Mouse (Mus musculus) CH12.LX (cell line): Measurements from ENCODE around the gene Hist1h2be. TPM values are rescaled to one million over a fixed set of nuclear protein-coding genes. Genes with fewer than 3 reads are reported as not detected.
"Not testable (repeated sequence)": the region's sequence is repeated elsewhere in the genome, so short reads cannot be mapped to it uniquely, and the experiment has no call there.

ENCODE experiments used
- DNase-seq: peaks from one replicate; pipeline ENCODE4 v3.0.0-alpha.2; 2013; ENCODE audit errors: extremely low read depth
- H3K27ac ChIP-seq: 2 replicates; pipeline ENCODE4 v1.5.1; 2012; ENCODE audit warnings: low read depth, mild to moderate bottlenecking, control low read depth, moderate library complexity; ENCODE audit not compliant: insufficient read depth
- H3K27me3 ChIP-seq: replicated peaks from 2 replicates; pipeline ENCODE3; 2012; ENCODE audit warnings: inconsistent platforms
- H3K36me3 ChIP-seq, 2 experiments: replicated peaks in 1 of 2; 2 replicates each; pipeline versions ENCODE3 to v1.6.1; 2012; ENCODE audit warnings: inconsistent platforms in 1 of 2, low read length in 1 of 2, mild to moderate bottlenecking in 1 of 2, mixed read lengths in 1 of 2, moderate library complexity in 1 of 2; ENCODE audit not compliant: control insufficient read depth in 1 of 2, insufficient read depth in 1 of 2
- H3K4me1 ChIP-seq, 2 experiments: 2 replicates each; pipeline ENCODE4 v1.6.1; 2012; ENCODE audit warnings: inconsistent platforms in 1 of 2, moderate library complexity in 1 of 2; ENCODE audit not compliant: insufficient read depth in 2 of 2, control insufficient read depth in 1 of 2
- H3K4me2 ChIP-seq: 2 replicates; pipeline ENCODE4 v1.6.1; 2012; ENCODE audit warnings: low read depth, mild to moderate bottlenecking, control low read depth; ENCODE audit not compliant: poor library complexity, insufficient read depth, severe bottlenecking
- H3K4me3 ChIP-seq, 3 experiments: fragments of 150-350 bp in 1 of 3; sonication (generic) in 1 of 3; replicated peaks in 1 of 3; 2 replicates each; pipeline versions ENCODE3 to v1.5.1; 2011 to 2012; ENCODE audit warnings: low read depth in 2 of 3, low read length in 2 of 3, mild to moderate bottlenecking in 2 of 3, moderate library complexity in 2 of 3, control low read depth in 1 of 3, improper control_type of control experiment in 1 of 3, inconsistent platforms in 1 of 3, mixed read lengths in 1 of 3; ENCODE audit not compliant: poor library complexity in 1 of 3
- H3K79me2 ChIP-seq: replicated peaks from 2 replicates; pipeline ENCODE4 v1.6.1; 2012; ENCODE audit warnings: mild to moderate bottlenecking, moderate library complexity; ENCODE audit not compliant: control insufficient read depth, poor library complexity, insufficient read depth, severe bottlenecking; ENCODE audit errors: extremely low read depth
- H3K9ac ChIP-seq: 2 replicates; pipeline ENCODE4 v1.6.1; 2012; ENCODE audit warnings: low read depth, mild to moderate bottlenecking, control low read depth, moderate library complexity; ENCODE audit not compliant: insufficient read depth
- H3K9me3 ChIP-seq: replicated peaks from 2 replicates; pipeline ENCODE3; 2012; ENCODE audit warnings: low read length, inconsistent platforms, mixed read lengths
- CHD1 ChIP-seq: IDR thresholded peaks from 2 replicates; pipeline ENCODE4 v1.6.1; 2012; ENCODE audit warnings: low read depth, low read length, improper control_type of control experiment, inconsistent platforms
- E2F4 ChIP-seq: IDR thresholded peaks from 2 replicates; pipeline ENCODE4 v1.6.1; 2011; ENCODE audit warnings: low read depth, low read length, improper control_type of control experiment; ENCODE audit not compliant: insufficient replicate concordance
- HCFC1 ChIP-seq: IDR thresholded peaks from 2 replicates; pipeline ENCODE4 v1.6.1; 2012; ENCODE audit warnings: low read depth, mild to moderate bottlenecking, inconsistent platforms, low read length, improper control_type of control experiment
- JUN ChIP-seq: IDR thresholded peaks from 2 replicates; pipeline ENCODE4 v1.6.1; 2011; ENCODE audit warnings: low read depth, mild to moderate bottlenecking, low read length, improper control_type of control experiment, moderate library complexity; ENCODE audit not compliant: insufficient read depth
- KAT2A ChIP-seq: IDR thresholded peaks from 2 replicates; pipeline ENCODE4 v1.6.1; 2012; ENCODE audit warnings: low read length, improper control_type of control experiment, inconsistent platforms; ENCODE audit not compliant: insufficient replicate concordance
- MAX ChIP-seq: IDR thresholded peaks from 2 replicates; pipeline ENCODE4 v1.6.1; 2011; ENCODE audit warnings: low read length, improper control_type of control experiment
- MYC ChIP-seq: IDR thresholded peaks from 2 replicates; pipeline ENCODE4 v1.6.1; 2011; ENCODE audit warnings: low read depth, mild to moderate bottlenecking, improper control_type of control experiment, low read length
- NELFE ChIP-seq: IDR thresholded peaks from 2 replicates; pipeline ENCODE4 v1.6.1; 2011; ENCODE audit warnings: low read depth, low read length, improper control_type of control experiment
- POLR2A ChIP-seq: IDR thresholded peaks from 2 replicates; pipeline ENCODE4 v1.6.1; 2011; ENCODE audit warnings: low read depth, mild to moderate bottlenecking, improper control_type of control experiment, low read length
- POLR2AphosphoS2 ChIP-seq: IDR thresholded peaks from 2 replicates; pipeline ENCODE4 v1.6.1; 2011; ENCODE audit warnings: low read depth, low read length, improper control_type of control experiment
- RCOR1 ChIP-seq: conservative IDR thresholded peaks from 2 replicates; pipeline ENCODE4 v1.6.1; 2012; ENCODE audit warnings: low read depth, mild to moderate bottlenecking, inconsistent platforms, low read length, improper control_type of control experiment
- SIN3A ChIP-seq: IDR thresholded peaks from 2 replicates; pipeline ENCODE4 v1.6.1; 2012; ENCODE audit warnings: low read length, improper control_type of control experiment, inconsistent platforms
- UBTF ChIP-seq: IDR thresholded peaks from 2 replicates; pipeline ENCODE4 v1.6.1; 2012; ENCODE audit warnings: low read depth, mild to moderate bottlenecking, inconsistent platforms, low read length, improper control_type of control experiment, moderate library complexity
- ZMIZ1 ChIP-seq: IDR thresholded peaks from 2 replicates; pipeline ENCODE4 v1.6.1; 2012; ENCODE audit warnings: low read depth, mild to moderate bottlenecking, inconsistent platforms, low read length, improper control_type of control experiment
- dilution Hi-C: fragments of 300-500 bp; cut with MboI; formaldehyde crosslinking; loops from 2 replicates; pipeline ENCODE4 v1.14.3; 2020; ENCODE audit warnings: low sequenced_read_pairs; ENCODE audit not compliant: extremely low pct_unique_long_range_greater_than_20kb, extremely low pct_ligation_motif_present
- in situ Hi-C: fragments of 300-500 bp; cut with MboI; formaldehyde crosslinking; loops from 3 replicates; pipeline ENCODE4 v1.14.3; 2019; ENCODE audit warnings: low sequenced_read_pairs, low pct_ligation_motif_present, low pct_unique_long_range_greater_than_20kb, mixed read lengths
- polyA plus RNA-seq: library from polyadenylated mRNA; unstranded; fragments of >175 nt; gene quantifications from 2 replicates; pipeline ENCODE4 v1.2.1, GENCODE M21; 2012; ENCODE audit warnings: low read depth; ENCODE audit not compliant: insufficient read length
- total RNA-seq, 2 experiments: library from RNA; depleted of rRNA; stranded (reverse); fragments of 300-350 nt in 1 of 2; fragments of >200 nt in 1 of 2; gene quantifications; 2 replicates each; pipeline ENCODE4 v1.2.3; 2012 to 2014

The Hist1h2be gene
- total and polyA plus RNA-seq, 3 experiments = 0.70 to 282 (median 4.7) TPM

GRCm38 (mm10) chr13:23573034-23573897 lies 47.7 kb downstream of the Hist1h2be start:
- in situ Hi-C loops = loop anchor here (25.0 kb wide), 1 partner anchor 1836 kb away; the partner anchor contains the start of gene Hist1h4j
- dilution Hi-C loops, H3K9me3 ChIP-seq, H3K27me3 ChIP-seq, H3K79me2 ChIP-seq, H3K36me3 ChIP-seq: not testable (repeated sequence)
- DNase-seq = peak; percentile 54
- TF ChIP-seq SIN3A = 0 out of 2 replicates have a peak, but pooled peaks have one; percentile 31
- peak; percentile 77; the same call in 1 of the 2 replicates for TF ChIP-seq MYC
- peak; percentile 65 for TF ChIP-seq POLR2A
- TF ChIP-seq POLR2AphosphoS2 = peak; percentile 74; the same call in 1 of the 2 replicates
- TF ChIP-seq RCOR1 = peak; percentile 15; the same call in 1 of the 2 replicates
- peak; percentile 75; the same call in 1 of the 2 replicates for TF ChIP-seq UBTF
- TF ChIP-seq ZMIZ1 = peak; percentile 79; the same call in 1 of the 2 replicates
- TF ChIP-seq MAX = 0 out of 2 replicates have a peak, but pooled peaks have one; percentile 62
- Histone ChIP-seq H3K9ac (peak overlapping the region; percentile 91), H3K27ac (peak overlapping the region; percentile 93), H3K4me3 (peak overlapping the region; percentile 34 to 59 (median 39)), H3K4me2 (peak overlapping the region; percentile 78), H3K4me1 (peaks cover 0 to 15% of the 10 kb centered on the region in 2 experiments; a peak in 2 of 4 replicates)

DNA sequence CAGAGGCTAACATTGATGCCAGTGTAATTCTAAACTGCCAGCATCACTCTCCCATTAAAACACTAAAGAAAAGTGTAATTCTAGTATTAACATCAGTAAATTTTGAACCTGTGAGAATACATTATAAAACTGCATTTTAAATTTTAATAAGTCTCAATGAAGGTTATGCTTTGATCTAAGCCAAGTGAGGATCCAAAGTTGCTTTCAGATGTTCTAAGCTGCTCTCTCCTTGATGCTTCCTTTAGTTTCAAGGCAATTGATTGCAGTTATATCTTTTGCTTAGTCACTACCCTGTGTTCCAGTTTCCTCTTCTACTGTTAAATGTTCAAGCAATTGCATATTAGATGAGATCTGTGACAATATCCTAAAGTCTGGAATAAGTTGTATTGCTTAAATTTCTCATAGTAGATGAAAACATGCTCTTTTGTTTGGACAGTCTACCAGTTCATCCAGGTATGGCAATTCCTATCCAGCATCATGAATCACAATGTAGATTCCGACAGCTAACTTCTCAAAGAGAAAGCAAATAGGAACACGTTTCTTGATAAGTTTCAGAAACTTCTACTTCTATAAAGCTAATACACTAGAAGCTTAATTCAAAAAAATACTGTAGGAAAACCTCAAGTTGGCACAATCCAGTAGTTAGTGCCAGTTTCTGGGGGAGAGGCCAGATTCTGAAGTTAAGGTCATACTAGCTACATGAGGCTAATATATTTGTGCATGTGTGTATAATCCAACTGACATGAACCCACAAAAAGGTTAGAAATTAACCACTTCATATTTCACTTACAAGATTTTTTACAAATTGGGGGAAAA lies 48.5 kb downstream of the Hist1h2be start:
- TF ChIP-seq POLR2AphosphoS2 = peak; percentile 82
- 0 out of 2 replicates have a peak, but pooled peaks have one; percentile 26 for TF ChIP-seq E2F4
- peak; percentile 20; the same call in 1 of the 2 replicates for TF ChIP-seq CHD1
- peak; percentile 7; the same call in 1 of the 2 replicates for TF ChIP-seq NELFE
- no peak for TF ChIP-seq JUN
- no peak for TF ChIP-seq KAT2A
- 0 out of 2 replicates have a peak, but pooled peaks have one; percentile 10 for TF ChIP-seq HCFC1
- Histone ChIP-seq H3K36me3 (no peaks in the 10 kb centered on the region), H3K27ac (peak overlapping the region; percentile 98), H3K9ac (peak overlapping the region; percentile 91), H3K4me3 (peak overlapping the region; percentile 24 to 36 (median 34)), H3K79me2 (no peaks in the 10 kb centered on the region), H3K27me3 (no peaks in the 10 kb centered on the region), H3K4me1 (peaks cover 0 to 14% of the 10 kb centered on the region in 2 experiments; a peak in 2 of 4 replicates), H3K9me3 (no peaks in the 10 kb centered on the region), H3K4me2 (peak overlapping the region; percentile 78)
- dilution Hi-C loops = no loop called here
- peak; percentile 66 for DNase-seq
- in situ Hi-C loops = loop anchor here (25.0 kb wide), 1 partner anchor 1835 kb away; the partner anchor contains the start of gene Hist1h4j
